Mouse (Mus musculus) heart, postnatal 0 days (tissue): ENCODE measurements around the gene Pik3ip1. TPM values are rescaled to one million over a fixed set of nuclear protein-coding genes. Genes with fewer than 3 reads are reported as not detected.

Source experiments
- ATAC-seq: fragments of 200-750 bp; cut with Nextera tagmentation; 2 replicates; pipeline ENCODE4 v1.8.0; 2017; ENCODE audit warnings: low read depth, moderate number of reproducible peaks, moderate library complexity; ENCODE audit not compliant: insufficient read depth
- DNase-seq: peaks from one replicate; pipeline ENCODE4 v3.0.0-alpha.2; 2016; ENCODE audit warnings: low spot score
- H3K27ac ChIP-seq: fragments of 300-500 bp; sonication (generic); 2 replicates; pipeline ENCODE4 v1.5.1; 2014; ENCODE audit warnings: low read depth, mild to moderate bottlenecking
- H3K27me3 ChIP-seq: fragments of 300-500 bp; sonication (generic); 2 replicates; pipeline ENCODE4 v1.6.1; 2014; ENCODE audit warnings: low read length, mixed read lengths; ENCODE audit not compliant: control insufficient read depth, insufficient read depth
- H3K36me3 ChIP-seq: fragments of 300-500 bp; sonication (generic); replicated peaks from 2 replicates; pipeline ENCODE4 v1.6.1; 2014; ENCODE audit warnings: low read length, mixed read lengths; ENCODE audit not compliant: control insufficient read depth, insufficient read depth
- H3K4me1 ChIP-seq: fragments of 300-500 bp; sonication (generic); 2 replicates; pipeline ENCODE4 v1.6.1; 2014; ENCODE audit warnings: antibody characterized with exemption; ENCODE audit not compliant: control insufficient read depth, insufficient read depth
- H3K4me2 ChIP-seq: fragments of 300-500 bp; sonication (generic); 2 replicates; pipeline ENCODE4 v1.6.1; 2014; ENCODE audit warnings: low read depth, mild to moderate bottlenecking, low read length, moderate library complexity
- H3K4me3 ChIP-seq: fragments of 300-500 bp; sonication (generic); 2 replicates; pipeline ENCODE4 v1.5.1; 2014; ENCODE audit warnings: low read depth, low read length
- H3K9ac ChIP-seq: fragments of 300-500 bp; sonication (generic); replicated peaks from 2 replicates; pipeline ENCODE4 v1.6.1; 2014; ENCODE audit warnings: low read depth, low read length, mixed read lengths
- H3K9me3 ChIP-seq: fragments of 300-500 bp; sonication (generic); replicated peaks from 2 replicates; pipeline ENCODE4 v1.6.1; 2016; ENCODE audit warnings: low read length; ENCODE audit not compliant: control insufficient read depth
- CTCF ChIP-seq: IDR thresholded peaks from 2 replicates; pipeline ENCODE4 v1.5.1; 2016; ENCODE audit warnings: antibody characterized with exemption, control low read depth, low read depth
- EP300 ChIP-seq: IDR thresholded peaks from 2 replicates; pipeline ENCODE4 v1.6.1; 2016; ENCODE audit warnings: antibody characterized with exemption, low read depth
- WGBS: fragments of 180-500 bp; shearing (Covaris S2); extraction: QIAGEN DNeasy Blood & Tissue Kit; methylation state at CpG from one replicate; pipeline ENCODE4 v1.1.7; 2014; 5-methylcytosine and 5-hydroxymethylcytosine counted together
- polyA plus RNA-seq: library from polyadenylated mRNA; unstranded; fragments of >200 nt; fragmentation: Nextera tagmentation; extraction: Ambion mirVana; gene quantifications from 2 replicates; pipeline ENCODE4 v1.2.1, GENCODE M21; 2015
- total RNA-seq: library from RNA; depleted of rRNA; stranded (reverse); fragments of >200 nt; gene quantifications from 2 replicates; pipeline ENCODE4 v1.2.3, GENCODE M21; 2014; ENCODE audit warnings: low replicate concordance

The Pik3ip1 gene
- total and polyA plus RNA-seq, 2 experiments from 2014 or later, result 44.7 to 57.6 TPM

GRCm38 (mm10) chr11:3347091-3347834 is 17.1 kb downstream of the Pik3ip1 start:
- peak overlapping the region; percentile 47 for H3K27ac ChIP-seq
- ATAC-seq, result peak; percentile 71
- 63% methylated on average over 12 of the region's 12 CpGs for WGBS

GRCm38 (mm10) chr11:3347835-3348195 is 17.6 kb downstream of the Pik3ip1 start:
- Histone ChIP-seq H3K4me2 (no peak overlapping the region), H3K4me3 (no peak overlapping the region), H3K27ac (peak overlapping the region; percentile 47), H3K4me1 (peaks cover 18% of the 10 kb centered on the region), H3K27me3 (no peaks in the 10 kb centered on the region), H3K9ac (no peak overlapping the region), H3K36me3 (peaks cover 58% of the 10 kb centered on the region), H3K9me3 (no peaks in the 10 kb centered on the region)
- DNase-seq, result no peak
- no peak for TF ChIP-seq EP300
- no peak for TF ChIP-seq CTCF
- no peak for ATAC-seq

More at GRCm38 (mm10) chr11:3347091-3347834, 17.1 kb downstream of the Pik3ip1 start:
- peaks cover 18% of the 10 kb centered on the region for H3K4me1 ChIP-seq
- H3K9ac ChIP-seq, result no peak overlapping the region
- no peaks in the 10 kb centered on the region for H3K27me3 ChIP-seq
- no peak overlapping the region for H3K4me3 ChIP-seq
- H3K9me3 ChIP-seq, result no peaks in the 10 kb centered on the region
- peaks cover 56% of the 10 kb centered on the region for H3K36me3 ChIP-seq
- peak; percentile 79 for DNase-seq
- H3K4me2 ChIP-seq, result no peak overlapping the region
- TF ChIP-seq CTCF (peak; percentile 90), EP300 (no peak)

- H3K36me3 ChIP-seq, result peaks cover 61% of the 10 kb centered on the region
- TF ChIP-seq EP300 (no peak), CTCF (no peak)
- no peak overlapping the region for H3K4me2 ChIP-seq
- no peaks in the 10 kb centered on the region for H3K9me3 ChIP-seq
- no peaks in the 10 kb centered on the region for H3K27me3 ChIP-seq
- H3K4me3 ChIP-seq, result no peak overlapping the region
- H3K27ac ChIP-seq, result peak overlapping the region; percentile 47
- DNase-seq (no peak), ATAC-seq (peak; percentile 48)
- 29% methylated on average over 6 of the region's 6 CpGs for WGBS
- peaks cover 18% of the 10 kb centered on the region for H3K4me1 ChIP-seq
- H3K9ac ChIP-seq, result no peak overlapping the region
Observed at GRCm38 (mm10) chr11:3348576-3349342, 18.6 kb downstream of the Pik3ip1 start.

- no peak for TF ChIP-seq CTCF
- TF ChIP-seq EP300, result no peak
- Histone ChIP-seq H3K4me1 (peaks cover 18% of the 10 kb centered on the region), H3K4me2 (no peak overlapping the region), H3K9ac (no peak overlapping the region), H3K4me3 (no peak overlapping the region), H3K9me3 (no peaks in the 10 kb centered on the region), H3K36me3 (peaks cover 61% of the 10 kb centered on the region), H3K27ac (peak overlapping the region; percentile 47; the same call in 1 of the 2 replicates), H3K27me3 (no peaks in the 10 kb centered on the region)
- ATAC-seq (no peak), DNase-seq (no peak)
- WGBS, result 77% methylated on average over 4 of the region's 4 CpGs
Observed at GRCm38 (mm10) chr11:3349343-3349695, 19.1 kb downstream of the Pik3ip1 start.

- Histone ChIP-seq H3K27ac (no peak overlapping the region), H3K36me3 (peaks cover 54% of the 10 kb centered on the region), H3K4me2 (no peak overlapping the region), H3K9ac (no peak overlapping the region), H3K4me3 (no peak overlapping the region), H3K4me1 (peaks cover 18% of the 10 kb centered on the region), H3K9me3 (no peaks in the 10 kb centered on the region), H3K27me3 (no peaks in the 10 kb centered on the region)
- WGBS, result 91% methylated on average over 9 of the region's 9 CpGs
- no peak for ATAC-seq
- no peak for DNase-seq
- no peak for TF ChIP-seq EP300
- TF ChIP-seq CTCF, result no peak
Observed at GRCm38 (mm10) chr11:3352131-3352530, 21.9 kb downstream of the Pik3ip1 start.
